Mouse (Mus musculus) spleen, postnatal 14 days (tissue): ENCODE data around the gene Grb2.
"Not testable (repeated sequence)": the region's sequence is repeated elsewhere in the genome, so short reads cannot be mapped to it uniquely, and the experiment has no call there.

Experiments
- DNase-seq, 2 experiments: peaks; one replicate each; pipeline ENCODE4 v3.0.0; 2021 to 2022; ENCODE audit warnings: low spot score in 2 of 2

Grb2 gene

DNA sequence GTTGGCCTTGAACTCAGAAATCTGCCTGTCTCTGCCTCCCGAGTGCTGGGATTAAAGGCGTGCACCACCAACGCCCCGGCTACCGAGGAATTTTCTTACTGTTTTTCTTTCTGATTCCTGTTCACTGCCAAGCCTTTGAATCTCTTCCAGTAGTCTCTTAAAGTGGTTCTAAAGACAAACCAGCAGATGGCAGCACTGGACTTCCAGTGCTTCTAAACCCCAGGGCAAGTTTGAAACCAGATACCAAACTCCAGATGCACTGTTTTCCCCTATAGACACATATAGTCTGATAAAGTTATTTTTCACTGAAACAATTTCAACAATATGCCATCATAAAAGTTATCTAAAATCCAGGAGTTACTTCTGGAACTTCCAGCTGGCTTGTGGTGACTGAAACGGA is 60.9 kb downstream of the Grb2 start:
- peak in 1 of 2 experiments; percentile 46 for DNase-seq

- no peak for DNase-seq
These were observed 62.0 kb downstream of the Grb2 start for GRCm38 (mm10) chr11:115646439-115646838.

DNA sequence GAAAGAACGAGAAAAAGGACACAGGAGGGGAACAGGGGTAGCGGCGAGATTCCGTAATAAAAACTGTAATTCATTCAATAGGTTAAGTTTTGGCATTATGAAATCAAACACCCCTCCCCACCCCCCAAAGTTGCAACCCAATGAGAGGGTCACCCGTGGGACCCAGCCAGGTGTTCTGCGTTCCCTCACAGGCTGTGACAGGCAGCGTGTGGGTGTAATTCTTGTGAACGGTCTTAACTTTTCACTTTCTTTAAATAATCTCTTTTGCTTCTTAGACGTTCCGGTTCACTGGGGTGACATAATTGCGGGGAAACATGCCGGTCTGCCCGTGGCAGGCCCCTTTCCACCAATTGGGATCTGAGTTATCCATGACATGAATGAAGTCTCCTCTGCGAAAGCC is 62.9 kb downstream of the Grb2 start:
- not testable (repeated sequence) for DNase-seq

DNA sequence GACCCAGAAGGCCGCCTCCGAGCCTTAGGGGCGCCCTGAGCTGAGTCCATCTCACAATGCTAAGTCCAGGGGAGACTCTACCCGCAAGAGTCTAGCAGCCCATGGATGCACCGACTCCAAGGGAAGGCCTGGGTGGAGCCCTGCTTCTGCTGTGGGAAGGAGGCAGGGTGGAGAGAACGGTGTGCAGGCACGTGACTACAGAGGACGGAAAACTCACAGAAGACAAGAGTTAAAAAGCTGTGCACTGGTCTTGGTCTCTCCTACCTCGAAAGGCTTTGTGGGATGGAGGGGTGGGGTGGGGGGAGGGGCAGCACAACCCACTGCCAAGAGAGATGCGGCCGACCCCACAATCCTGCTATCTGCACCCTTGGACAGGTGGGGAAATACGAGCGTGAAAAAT is 64.1 kb downstream of the Grb2 start:
- no peak for DNase-seq

DNA sequence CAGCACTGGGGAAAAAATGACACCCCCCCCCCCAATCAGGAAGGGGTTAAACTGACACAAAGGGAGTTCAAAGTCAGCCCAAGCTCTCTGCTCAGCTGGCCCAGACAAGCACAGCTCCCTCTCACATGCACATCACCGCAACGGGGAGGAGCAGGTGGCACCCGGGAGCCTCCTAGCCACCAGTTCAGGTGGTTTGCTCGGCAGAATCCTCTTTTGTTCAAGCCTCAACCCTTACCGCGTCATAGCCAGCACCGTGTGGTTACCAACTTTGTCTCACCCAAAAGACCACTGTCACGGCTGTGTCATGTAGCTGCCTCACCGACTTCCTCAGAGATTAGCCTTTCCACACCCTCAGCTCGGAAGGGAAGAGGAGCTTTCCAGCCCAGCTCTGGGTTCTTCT is 65.1 kb downstream of the Grb2 start:
- no peak for DNase-seq

GRCm38 (mm10) chr11:115642705-115643104 is 65.7 kb downstream of the Grb2 start:
- no peak for DNase-seq

- no peak for DNase-seq
These were observed 66.7 kb downstream of the Grb2 start for GRCm38 (mm10) chr11:115641664-115642036.

- peak; percentile 28 to 50 for DNase-seq
These were observed 67.3 kb downstream of the Grb2 start for GRCm38 (mm10) chr11:115640978-115641663.

- DNase-seq: no peak
These were observed 68.0 kb downstream of the Grb2 start for GRCm38 (mm10) chr11:115640311-115640828.

- DNase-seq: no peak
These were observed 68.9 kb downstream of the Grb2 start for GRCm38 (mm10) chr11:115639540-115639939.

- DNase-seq: no peak
These were observed 69.6 kb downstream of the Grb2 start for GRCm38 (mm10) chr11:115638498-115639409.

- no peak for DNase-seq
These were observed 71.4 kb downstream of the Grb2 start for GRCm38 (mm10) chr11:115636960-115637359.

GRCm38 (mm10) chr11:115635484-115635883 is 72.9 kb downstream of the Grb2 start:
- no peak for DNase-seq

DNA sequence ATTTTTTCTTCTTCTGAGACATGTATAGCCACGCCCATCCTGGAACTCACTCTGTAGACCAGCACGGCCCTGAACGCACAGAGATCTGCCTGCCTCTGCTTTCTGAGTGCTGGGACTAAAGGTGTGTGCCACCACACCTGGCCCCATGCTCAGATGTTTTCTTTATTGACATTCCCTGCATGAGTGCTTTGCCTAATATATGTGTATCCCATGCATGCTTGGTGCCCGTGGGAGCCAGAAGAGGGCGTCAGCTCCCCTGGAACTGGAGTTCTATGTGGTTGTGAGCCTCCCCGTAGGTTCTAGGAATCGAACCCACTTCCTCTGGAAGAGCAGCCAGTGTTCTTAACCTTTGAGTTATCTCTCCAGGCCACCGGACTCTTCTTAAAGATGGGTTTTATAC is 73.4 kb downstream of the Grb2 start:
- DNase-seq: no peak

- DNase-seq: no peak
These were observed 74.3 kb downstream of the Grb2 start for GRCm38 (mm10) chr11:115634109-115634508.

- DNase-seq: no peak
These were observed 75.5 kb downstream of the Grb2 start for GRCm38 (mm10) chr11:115632862-115633261.

DNA sequence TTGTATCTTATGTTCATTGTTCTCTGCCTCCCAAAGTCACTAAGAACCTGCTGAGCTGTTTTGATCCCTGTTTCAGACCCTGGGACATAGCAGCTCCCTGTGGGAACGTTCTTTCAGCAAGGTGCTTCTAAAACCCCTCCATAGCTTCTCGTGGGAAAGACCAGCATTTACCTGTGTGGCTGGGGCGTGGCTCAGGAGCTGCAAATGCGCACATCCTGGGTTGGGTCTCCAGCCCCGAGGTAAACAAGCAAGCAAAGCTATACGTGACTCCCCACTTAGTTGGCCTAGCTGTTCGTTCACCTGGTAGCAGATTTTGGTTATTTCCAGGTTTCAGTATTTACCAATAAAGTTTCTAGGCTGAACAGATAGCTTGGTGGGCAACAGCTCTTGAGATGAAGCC is 76.2 kb downstream of the Grb2 start:
- no peak for DNase-seq

- peak in 1 of 2 experiments; percentile 28 for DNase-seq
These were observed 76.9 kb downstream of the Grb2 start for GRCm38 (mm10) chr11:115631505-115631890.

DNA sequence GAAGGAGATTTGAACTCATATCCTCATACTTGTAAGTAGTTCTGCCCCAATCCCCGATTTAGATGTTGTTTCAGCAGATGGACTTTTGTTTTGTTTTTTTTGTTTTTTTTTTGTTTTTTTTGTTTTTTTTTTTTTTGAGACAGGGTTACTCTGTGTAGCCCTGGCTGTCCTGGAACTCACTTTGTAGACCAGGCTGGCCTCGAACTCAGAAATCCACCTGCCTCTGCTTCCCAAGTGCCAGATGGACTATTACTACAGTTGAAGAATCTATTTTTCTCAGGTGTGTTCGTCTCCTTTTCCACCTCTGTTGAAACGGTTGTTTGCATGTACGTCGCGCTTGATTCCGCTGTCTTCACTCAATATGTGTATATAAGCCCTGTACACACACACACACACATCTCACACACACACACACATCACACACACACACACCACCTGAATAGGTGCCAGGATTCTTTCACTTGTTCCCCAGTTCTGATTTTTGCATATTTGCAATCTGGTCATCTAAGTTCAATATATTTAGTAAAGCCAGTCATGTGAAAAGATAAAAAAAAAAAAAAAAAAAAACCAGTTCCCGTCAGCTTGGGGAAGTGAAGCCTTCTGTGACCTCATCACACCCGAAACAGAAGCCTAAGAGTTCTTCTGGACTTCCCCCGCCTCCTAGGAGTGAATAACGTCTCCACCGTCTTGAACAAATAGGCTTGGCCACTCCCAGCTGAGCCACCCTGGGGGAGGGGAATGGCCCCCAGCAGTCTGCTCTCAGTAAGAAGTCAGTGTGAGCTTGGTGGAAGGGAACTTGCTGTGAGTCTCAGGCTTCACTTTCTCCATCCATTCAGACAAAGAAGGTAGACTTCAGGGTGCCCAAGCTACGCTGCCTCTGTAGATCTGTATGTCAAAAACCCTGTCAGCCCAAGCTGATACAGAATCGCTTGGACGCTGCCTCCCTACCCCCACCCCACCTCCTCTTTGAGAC is 77.6 kb downstream of the Grb2 start:
- peak; percentile 56 to 72 for DNase-seq

DNA sequence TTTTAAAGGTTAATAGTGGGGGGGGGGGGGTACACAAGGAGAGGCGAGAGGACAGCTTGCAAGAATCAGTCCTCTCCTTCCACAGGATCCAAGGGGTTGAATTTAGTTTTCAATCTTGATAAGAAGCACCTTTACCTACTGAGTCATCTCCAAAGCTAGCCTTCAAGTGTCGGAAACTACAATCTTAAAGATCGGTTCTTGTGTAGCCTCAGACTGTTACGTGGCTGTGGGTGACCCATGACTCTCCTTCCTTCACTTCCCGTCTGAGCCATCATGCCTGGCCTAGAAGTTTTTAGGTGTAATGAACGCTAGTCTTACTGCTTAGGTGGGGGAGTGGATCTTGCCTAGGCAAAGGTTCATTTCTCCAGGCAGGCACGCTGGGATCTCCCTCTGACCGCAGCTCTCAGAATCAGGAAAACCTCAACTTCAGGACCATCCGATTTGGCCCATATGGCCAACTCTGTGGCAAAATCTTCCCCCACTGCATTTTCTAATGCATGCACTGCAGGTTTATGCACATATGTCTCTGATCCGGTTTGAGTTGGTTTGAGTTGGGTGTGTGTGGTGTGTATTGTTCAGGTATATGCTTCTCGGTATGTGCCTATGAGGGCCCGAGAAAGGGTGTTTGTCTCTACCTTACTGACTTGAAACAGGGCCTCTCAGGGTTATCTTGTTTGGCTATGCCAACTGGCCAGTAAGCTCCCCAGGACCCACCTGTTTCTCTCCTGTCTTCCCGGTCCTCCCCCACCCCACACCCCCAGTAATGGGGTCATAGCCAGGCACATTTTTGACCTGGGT is 78.5 kb downstream of the Grb2 start:
- DNase-seq: no peak
